Mouse (Mus musculus) liver, embryonic 15.5 days (tissue): Measurements from ENCODE around the gene Ets1. TPM values are rescaled to one million over a fixed set of nuclear protein-coding genes. Genes with fewer than 3 reads are reported as not detected.

ENCODE experiments used
- ATAC-seq: fragments of 200-750 bp; cut with Nextera tagmentation; 2 replicates; pipeline ENCODE4 v1.8.0; 2017; ENCODE audit warnings: moderate number of reproducible peaks, mild to moderate bottlenecking, moderate library complexity; ENCODE audit not compliant: insufficient read depth
- H3K27ac ChIP-seq: fragments of 300-500 bp; sonication (generic); replicated peaks from 2 replicates; pipeline ENCODE4 v1.5.1; 2015; ENCODE audit warnings: mild to moderate bottlenecking, inconsistent platforms
- H3K27me3 ChIP-seq: fragments of 300-500 bp; sonication (generic); 2 replicates; pipeline ENCODE4 v1.6.1; 2015; ENCODE audit warnings: mild to moderate bottlenecking, inconsistent platforms
- H3K36me3 ChIP-seq: fragments of 300-500 bp; sonication (generic); replicated peaks from 2 replicates; pipeline ENCODE4 v1.6.1; 2015; ENCODE audit warnings: moderate library complexity, mild to moderate bottlenecking, inconsistent platforms
- H3K4me1 ChIP-seq: fragments of 300-500 bp; sonication (generic); replicated peaks from 2 replicates; pipeline ENCODE4 v1.6.1; 2015; ENCODE audit warnings: inconsistent platforms
- H3K4me2 ChIP-seq: fragments of 300-500 bp; sonication (generic); 2 replicates; pipeline ENCODE4 v1.6.1; 2015; ENCODE audit warnings: moderate library complexity, mild to moderate bottlenecking, inconsistent platforms
- H3K4me3 ChIP-seq: fragments of 300-500 bp; sonication (generic); replicated peaks from 2 replicates; pipeline ENCODE4 v1.5.1; 2015; ENCODE audit warnings: mild to moderate bottlenecking, inconsistent platforms
- H3K9ac ChIP-seq: fragments of 300-500 bp; sonication (generic); 2 replicates; pipeline ENCODE4 v1.6.1; 2015; ENCODE audit warnings: moderate library complexity, mild to moderate bottlenecking, inconsistent platforms
- H3K9me3 ChIP-seq: fragments of 300-500 bp; sonication (generic); replicated peaks from 2 replicates; pipeline ENCODE4 v1.6.1; 2016; ENCODE audit warnings: inconsistent platforms
- WGBS: fragments of 180-500 bp; shearing (Covaris S2); methylation state at CpG from one replicate; pipeline ENCODE4 v1.1.7; 2015; ENCODE audit warnings: mixed read lengths; ENCODE audit not compliant: insufficient replicate concordance; 5-methylcytosine and 5-hydroxymethylcytosine counted together
- polyA plus RNA-seq: library from polyadenylated mRNA; unstranded; fragments of >200 nt; fragmentation: Nextera tagmentation; extraction: Ambion mirVana; gene quantifications from 2 replicates; pipeline ENCODE4 v1.2.1, GENCODE M21; 2015

The Ets1 gene
- polyA plus RNA-seq, 1 experiment from 2014 or later, result 13.6 TPM

DNA sequence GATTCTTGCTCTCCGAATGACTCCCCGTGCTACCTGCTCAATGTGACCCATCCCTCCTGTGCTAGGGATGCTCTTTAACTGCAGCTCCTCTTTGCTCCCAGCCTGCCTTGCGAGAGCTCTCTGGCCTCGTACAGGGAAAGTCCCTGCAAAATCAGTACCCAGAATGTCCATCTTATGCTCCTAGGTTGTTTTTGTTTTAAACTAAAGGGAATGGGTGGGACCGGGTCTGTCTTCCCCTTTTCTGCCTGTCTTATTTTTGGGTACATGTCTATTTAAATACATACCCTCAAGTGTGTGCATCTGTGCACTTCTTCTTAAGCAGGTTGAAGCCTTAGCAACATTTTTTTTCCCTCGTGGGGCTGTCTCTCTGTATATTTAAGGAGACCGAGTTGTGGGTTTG lies 99.0 kb downstream of the Ets1 start:
- H3K9ac ChIP-seq, result no peak overlapping the region
- no peak overlapping the region for H3K4me3 ChIP-seq
- H3K36me3 ChIP-seq, result 0 out of 2 replicates have a peak, but pooled peaks cover under 1% of the 10 kb centered on the region
- peaks cover 13% of the 10 kb centered on the region; the same call in 1 of the 2 replicates for H3K4me1 ChIP-seq
- ATAC-seq, result no peak
- H3K4me2 ChIP-seq, result no peak overlapping the region
- 61% methylated on average over 7 of the region's 7 CpGs for WGBS
- no peak overlapping the region for H3K27ac ChIP-seq
- no peaks in the 10 kb centered on the region for H3K27me3 ChIP-seq
- no peaks in the 10 kb centered on the region for H3K9me3 ChIP-seq

- no peak for ATAC-seq
- no peaks in the 10 kb centered on the region for H3K27me3 ChIP-seq
- WGBS, result 63% methylated on average over 9 of the region's 9 CpGs
- peaks cover 6% of the 10 kb centered on the region; the same call in 1 of the 2 replicates for H3K4me1 ChIP-seq
- no peak overlapping the region for H3K9ac ChIP-seq
- no peak overlapping the region for H3K27ac ChIP-seq
- no peak overlapping the region for H3K4me2 ChIP-seq
- H3K4me3 ChIP-seq, result no peak overlapping the region
- H3K9me3 ChIP-seq, result no peaks in the 10 kb centered on the region
- H3K36me3 ChIP-seq, result no peaks in the 10 kb centered on the region
These were observed 100.0 kb downstream of the Ets1 start for GRCm38 (mm10) chr9:32736051-32736450.

DNA sequence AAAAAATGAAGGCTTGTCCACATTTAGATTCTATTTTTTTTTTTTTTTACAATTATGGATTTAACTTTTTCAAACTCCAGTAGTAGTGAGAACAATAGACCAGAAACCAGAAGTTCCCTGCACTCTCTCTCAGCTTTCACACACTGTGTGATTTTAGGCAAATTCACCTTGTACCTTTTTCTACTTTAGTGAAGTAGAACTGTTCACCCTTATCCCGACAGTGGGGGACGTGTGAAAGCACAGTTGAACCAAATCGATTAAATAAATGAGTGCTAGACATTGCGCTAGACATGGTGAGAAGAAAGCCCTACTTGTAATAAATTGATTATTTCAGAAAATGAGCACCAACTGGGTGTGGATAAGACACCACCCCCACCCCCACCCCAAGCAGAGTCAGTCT lies 104.0 kb downstream of the Ets1 start:
- ATAC-seq, result no peak
- H3K9ac ChIP-seq, result no peak overlapping the region
- WGBS, result 65% methylated on average over 4 of the region's 4 CpGs
- no peaks in the 10 kb centered on the region; the same call in 1 of the 2 replicates for H3K4me1 ChIP-seq
- no peaks in the 10 kb centered on the region for H3K9me3 ChIP-seq
- H3K4me3 ChIP-seq, result no peak overlapping the region
- no peak overlapping the region for H3K27ac ChIP-seq
- no peak overlapping the region for H3K4me2 ChIP-seq
- no peaks in the 10 kb centered on the region for H3K36me3 ChIP-seq
- no peaks in the 10 kb centered on the region for H3K27me3 ChIP-seq

- H3K9me3 ChIP-seq, result no peaks in the 10 kb centered on the region
- ATAC-seq, result no peak
- H3K27me3 ChIP-seq, result no peaks in the 10 kb centered on the region
- H3K27ac ChIP-seq, result no peak overlapping the region
- no peaks in the 10 kb centered on the region for H3K36me3 ChIP-seq
- 53% methylated on average over 12 of the region's 12 CpGs for WGBS
- H3K4me2 ChIP-seq, result no peak overlapping the region
- H3K9ac ChIP-seq, result no peak overlapping the region
- H3K4me1 ChIP-seq, result no peaks in the 10 kb centered on the region; the same call in 1 of the 2 replicates
- H3K4me3 ChIP-seq, result no peak overlapping the region
These were observed 104.8 kb downstream of the Ets1 start for GRCm38 (mm10) chr9:32740751-32741387.

- Histone ChIP-seq H3K9me3 (no peaks in the 10 kb centered on the region), H3K36me3 (no peaks in the 10 kb centered on the region), H3K27me3 (no peaks in the 10 kb centered on the region), H3K4me1 (no peaks in the 10 kb centered on the region; the same call in 1 of the 2 replicates), H3K4me2 (no peak overlapping the region), H3K9ac (no peak overlapping the region), H3K27ac (no peak overlapping the region), H3K4me3 (no peak overlapping the region)
- ATAC-seq, result no peak
- 59% methylated on average over 2 of the region's 2 CpGs for WGBS
These were observed 105.7 kb downstream of the Ets1 start for GRCm38 (mm10) chr9:32741681-32742080.

- 64% methylated on average over 8 of the region's 8 CpGs for WGBS
- H3K4me2 ChIP-seq, result no peak overlapping the region; the same call in 1 of the 2 replicates
- H3K4me1 ChIP-seq, result no peaks in the 10 kb centered on the region; the same call in 1 of the 2 replicates
- H3K9me3 ChIP-seq, result no peaks in the 10 kb centered on the region
- H3K4me3 ChIP-seq, result no peak overlapping the region
- no peak for ATAC-seq
- no peak overlapping the region for H3K9ac ChIP-seq
- no peaks in the 10 kb centered on the region for H3K36me3 ChIP-seq
- H3K27me3 ChIP-seq, result no peaks in the 10 kb centered on the region
- H3K27ac ChIP-seq, result no peak overlapping the region
These were observed 107.1 kb downstream of the Ets1 start for GRCm38 (mm10) chr9:32743157-32743556.

DNA sequence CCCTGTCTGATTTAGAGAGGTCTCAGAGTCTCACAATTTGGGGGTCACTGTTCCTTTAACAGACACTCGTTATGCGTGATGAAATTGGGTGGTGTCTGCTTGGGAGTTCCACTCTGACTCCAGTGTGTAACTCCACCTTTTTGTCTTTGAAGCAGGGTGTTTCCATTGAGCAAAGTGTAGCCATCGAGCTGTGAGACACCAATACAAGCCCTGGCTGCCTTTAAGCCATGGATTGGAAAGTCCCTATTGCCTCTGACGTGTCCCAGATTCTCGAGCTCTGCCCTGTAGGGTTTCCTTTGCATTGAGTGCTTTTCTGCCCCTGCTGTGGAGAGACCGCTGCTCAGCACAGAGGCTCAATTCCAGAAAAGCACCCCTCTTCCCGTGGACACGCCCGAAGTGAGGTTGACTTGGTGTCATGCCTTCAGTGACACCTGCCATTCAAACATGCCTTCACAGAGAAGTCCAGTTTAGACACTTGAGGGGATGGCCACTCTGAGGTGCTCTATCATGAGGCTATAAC lies 107.7 kb downstream of the Ets1 start:
- ATAC-seq, result no peak
- WGBS, result 56% methylated on average over 9 of the region's 9 CpGs
- Histone ChIP-seq H3K4me2 (no peak overlapping the region), H3K36me3 (no peaks in the 10 kb centered on the region), H3K27ac (no peak overlapping the region), H3K9me3 (no peaks in the 10 kb centered on the region), H3K27me3 (no peaks in the 10 kb centered on the region), H3K9ac (no peak overlapping the region), H3K4me3 (no peak overlapping the region), H3K4me1 (no peaks in the 10 kb centered on the region; the same call in 1 of the 2 replicates)

DNA sequence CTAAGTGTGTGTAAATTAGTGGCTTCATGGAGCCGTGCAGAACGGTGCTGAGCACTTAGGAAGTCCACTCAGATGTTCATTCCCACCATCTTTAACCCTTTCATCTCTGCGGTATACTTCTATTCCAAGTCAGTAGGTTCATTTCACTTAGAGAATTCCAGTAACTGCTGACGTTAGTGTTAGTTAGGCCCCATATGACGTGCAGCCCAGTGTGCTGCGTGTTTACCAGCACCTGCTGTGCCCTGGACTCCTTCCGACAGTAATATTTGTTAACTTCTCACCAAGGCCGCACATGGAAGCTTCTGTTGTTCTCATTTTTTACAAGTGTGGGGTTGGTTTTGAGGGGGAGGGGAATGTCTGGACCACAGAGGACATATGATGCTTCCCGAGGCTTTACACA lies 108.3 kb downstream of the Ets1 start:
- Histone ChIP-seq H3K4me2 (no peak overlapping the region), H3K9me3 (no peaks in the 10 kb centered on the region), H3K4me3 (no peak overlapping the region), H3K27me3 (no peaks in the 10 kb centered on the region), H3K4me1 (no peaks in the 10 kb centered on the region; the same call in 1 of the 2 replicates), H3K27ac (no peak overlapping the region), H3K36me3 (no peaks in the 10 kb centered on the region), H3K9ac (no peak overlapping the region)
- 61% methylated on average over 9 of the region's 9 CpGs for WGBS
- no peak for ATAC-seq

DNA sequence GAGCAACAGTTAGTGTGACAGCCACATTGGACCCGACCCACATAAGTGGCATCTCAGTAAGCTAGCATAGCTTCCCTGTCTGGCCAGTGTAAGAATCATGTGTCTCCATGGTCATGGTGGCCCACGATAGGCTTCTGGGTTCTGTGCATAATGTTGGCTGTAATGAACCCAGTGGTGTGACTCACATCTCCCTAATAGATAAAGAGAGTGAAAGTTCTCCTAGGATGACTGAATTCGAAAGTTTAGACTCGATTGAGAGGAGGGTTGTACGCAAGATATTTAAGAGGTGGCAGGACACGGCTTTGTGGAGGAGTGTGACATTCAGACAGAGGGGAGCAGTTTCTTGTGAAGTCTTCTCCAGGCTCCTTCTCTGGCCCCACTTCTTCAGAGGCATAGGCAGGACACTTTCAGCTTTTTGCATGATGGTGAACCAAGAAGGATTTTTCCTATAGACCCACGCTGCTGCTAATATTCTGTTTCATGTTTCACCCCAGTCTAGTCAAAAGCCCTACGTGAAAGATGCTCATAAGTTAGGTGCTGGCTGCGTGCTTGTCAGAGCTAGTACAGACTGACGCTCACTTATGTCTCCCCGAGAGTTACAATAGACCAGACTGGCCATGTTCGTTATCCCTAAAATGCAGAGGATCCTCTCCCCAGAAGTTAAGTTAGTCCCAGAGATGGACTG lies 109.2 kb downstream of the Ets1 start:
- Histone ChIP-seq H3K9me3 (no peaks in the 10 kb centered on the region), H3K27ac (no peak overlapping the region), H3K4me2 (no peak overlapping the region), H3K36me3 (no peaks in the 10 kb centered on the region), H3K9ac (no peak overlapping the region), H3K4me1 (no peaks in the 10 kb centered on the region; the same call in 1 of the 2 replicates), H3K4me3 (no peak overlapping the region), H3K27me3 (no peaks in the 10 kb centered on the region)
- ATAC-seq, result no peak
- WGBS, result 62% methylated on average over 12 of the region's 12 CpGs

- Histone ChIP-seq H3K36me3 (no peaks in the 10 kb centered on the region), H3K4me3 (no peak overlapping the region), H3K27me3 (no peaks in the 10 kb centered on the region), H3K9me3 (no peaks in the 10 kb centered on the region), H3K4me2 (no peak overlapping the region), H3K9ac (no peak overlapping the region), H3K4me1 (no peaks in the 10 kb centered on the region; the same call in 1 of the 2 replicates), H3K27ac (no peak overlapping the region)
- ATAC-seq, result no peak
- 47% methylated on average over 8 of the region's 8 CpGs for WGBS
These were observed 110.0 kb downstream of the Ets1 start for GRCm38 (mm10) chr9:32745998-32746397.

DNA sequence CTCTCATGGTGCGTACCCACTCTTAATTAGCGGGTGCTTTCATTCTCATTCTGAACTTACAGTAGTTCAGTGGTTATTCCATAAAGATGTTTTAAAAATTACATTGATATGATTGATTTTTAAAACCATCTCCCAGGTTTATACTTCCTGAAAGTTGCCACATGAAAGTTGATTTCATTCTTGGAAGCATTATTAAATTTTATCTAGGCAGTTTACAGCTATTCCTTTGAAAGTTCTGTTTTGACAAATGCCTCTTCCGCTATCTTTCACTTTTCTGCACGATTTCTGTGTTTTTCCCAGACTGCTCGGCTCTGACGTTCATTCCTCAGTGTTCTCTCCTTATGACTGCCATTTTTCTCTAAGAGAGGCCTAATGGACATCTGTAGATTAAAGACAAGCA lies 110.6 kb downstream of the Ets1 start:
- no peak overlapping the region for H3K4me3 ChIP-seq
- 69% methylated on average over 6 of the region's 6 CpGs for WGBS
- no peaks in the 10 kb centered on the region; the same call in 1 of the 2 replicates for H3K4me1 ChIP-seq
- ATAC-seq, result no peak
- no peak overlapping the region for H3K4me2 ChIP-seq
- no peaks in the 10 kb centered on the region for H3K36me3 ChIP-seq
- no peaks in the 10 kb centered on the region for H3K27me3 ChIP-seq
- no peak overlapping the region for H3K9ac ChIP-seq
- H3K9me3 ChIP-seq, result no peaks in the 10 kb centered on the region
- no peak overlapping the region for H3K27ac ChIP-seq
